Mouse (Mus musculus) neural tube, embryonic 12.5 days (tissue): Measurements from ENCODE around the gene Samd4. TPM values are rescaled to one million over a fixed set of nuclear protein-coding genes. Genes with fewer than 3 reads are reported as not detected.

Source experiments
- ATAC-seq: fragments of 200-750 bp; cut with Nextera tagmentation; 2 replicates; pipeline ENCODE4 v1.8.0; 2017; ENCODE audit warnings: low read depth, mild to moderate bottlenecking, moderate TSS enrichment, moderate library complexity; ENCODE audit not compliant: low FRiP score
- H3K27ac ChIP-seq: fragments of 300-500 bp; sonication (generic); 2 replicates; pipeline ENCODE4 v1.5.1; 2016
- H3K27me3 ChIP-seq: fragments of 300-500 bp; sonication (generic); replicated peaks from 2 replicates; pipeline ENCODE4 v1.6.1; 2016; ENCODE audit warnings: mild to moderate bottlenecking
- H3K36me3 ChIP-seq: fragments of 300-500 bp; sonication (generic); 2 replicates; pipeline ENCODE4 v1.6.1; 2016; ENCODE audit warnings: mild to moderate bottlenecking
- H3K4me1 ChIP-seq: fragments of 300-500 bp; sonication (generic); 2 replicates; pipeline ENCODE4 v1.6.1; 2016
- H3K4me2 ChIP-seq: fragments of 300-500 bp; sonication (generic); replicated peaks from 2 replicates; pipeline ENCODE4 v1.6.1; 2016; ENCODE audit warnings: mild to moderate bottlenecking
- H3K4me3 ChIP-seq: fragments of 300-500 bp; sonication (generic); 2 replicates; pipeline ENCODE4 v1.5.1; 2016
- H3K9ac ChIP-seq: fragments of 300-500 bp; sonication (generic); 2 replicates; pipeline ENCODE4 v1.6.1; 2016; ENCODE audit warnings: mild to moderate bottlenecking
- H3K9me3 ChIP-seq: fragments of 300-500 bp; sonication (generic); 2 replicates; pipeline ENCODE4 v1.6.1; 2016; ENCODE audit warnings: mild to moderate bottlenecking
- WGBS: fragments of 180-500 bp; shearing (Covaris S2); methylation state at CpG from one replicate; pipeline ENCODE4 v1.1.7; 2016; 5-methylcytosine and 5-hydroxymethylcytosine counted together
- polyA plus RNA-seq: library from polyadenylated mRNA; unstranded; fragments of >200 nt; fragmentation: Nextera tagmentation; extraction: Ambion mirVana; gene quantifications from 2 replicates; pipeline ENCODE4 v1.2.1, GENCODE M21; 2016

Samd4 gene
- polyA plus RNA-seq, 1 experiment from 2014 or later, result 3.9 TPM

DNA sequence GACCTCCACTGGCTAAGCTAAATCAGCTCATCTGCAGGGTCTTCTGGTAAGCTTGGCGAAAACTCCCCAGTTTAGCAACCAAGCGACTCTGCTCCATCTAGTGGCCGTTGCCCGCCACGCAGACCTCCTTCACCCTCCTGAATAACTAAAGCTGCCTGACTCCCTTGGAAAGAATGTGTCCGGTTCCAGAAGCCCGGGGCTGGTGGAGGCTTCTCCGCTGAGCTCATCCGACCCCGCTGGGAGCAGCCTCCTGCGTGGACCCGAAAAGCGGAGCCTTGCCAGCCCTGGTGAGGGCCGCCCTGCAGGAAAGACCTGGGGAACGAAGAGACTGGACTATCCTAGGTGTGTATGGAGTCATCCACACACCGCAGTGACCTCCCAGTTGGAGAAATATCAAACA lies 204.1 kb downstream of the Samd4 start:
- Histone ChIP-seq H3K4me3 (peak overlapping the region; percentile 19; the same call in 1 of the 2 replicates), H3K4me1 (peaks cover 8% of the 10 kb centered on the region; the same call in 1 of the 2 replicates), H3K9me3 (no peaks in the 10 kb centered on the region), H3K36me3 (no peaks in the 10 kb centered on the region), H3K4me2 (peak overlapping the region; percentile 59), H3K27ac (no peak overlapping the region), H3K9ac (peak overlapping the region; percentile 39; the same call in 1 of the 2 replicates), H3K27me3 (no peaks in the 10 kb centered on the region)
- WGBS, result 3% methylated on average over 16 of the region's 16 CpGs
- peak; percentile 91 for ATAC-seq

- WGBS, result 31% methylated on average over 5 of the region's 5 CpGs
- Histone ChIP-seq H3K4me1 (peaks cover 8% of the 10 kb centered on the region; the same call in 1 of the 2 replicates), H3K9ac (no peak overlapping the region), H3K4me2 (peak overlapping the region; percentile 59), H3K9me3 (no peaks in the 10 kb centered on the region), H3K27me3 (no peaks in the 10 kb centered on the region), H3K27ac (no peak overlapping the region), H3K36me3 (no peaks in the 10 kb centered on the region), H3K4me3 (0 out of 2 replicates have a peak overlapping the region, but pooled peaks have one; percentile 19)
- peak; percentile 64 for ATAC-seq
These were observed 204.5 kb downstream of the Samd4 start for GRCm38 (mm10) chr14:47087182-47087581.

GRCm38 (mm10) chr14:47087669-47088250 lies 205.1 kb downstream of the Samd4 start:
- Histone ChIP-seq H3K4me1 (peaks cover 8% of the 10 kb centered on the region; the same call in 1 of the 2 replicates), H3K27me3 (no peaks in the 10 kb centered on the region), H3K27ac (no peak overlapping the region), H3K9ac (no peak overlapping the region), H3K4me2 (no peak overlapping the region), H3K9me3 (no peaks in the 10 kb centered on the region), H3K36me3 (no peaks in the 10 kb centered on the region), H3K4me3 (no peak overlapping the region)
- no peak for ATAC-seq
- WGBS, result 88% methylated on average over 12 of the region's 12 CpGs

- Histone ChIP-seq H3K4me1 (peaks cover 8% of the 10 kb centered on the region; the same call in 1 of the 2 replicates), H3K4me2 (no peak overlapping the region), H3K36me3 (no peaks in the 10 kb centered on the region), H3K27me3 (no peaks in the 10 kb centered on the region), H3K4me3 (no peak overlapping the region), H3K27ac (no peak overlapping the region), H3K9ac (no peak overlapping the region), H3K9me3 (no peaks in the 10 kb centered on the region)
- WGBS, result 61% methylated on average over 1 of the region's 1 CpGs
- ATAC-seq, result no peak
These were observed 205.7 kb downstream of the Samd4 start for GRCm38 (mm10) chr14:47088339-47088738.

GRCm38 (mm10) chr14:47089153-47089552 lies 206.5 kb downstream of the Samd4 start:
- no peaks in the 10 kb centered on the region for H3K36me3 ChIP-seq
- 70% methylated on average over 6 of the region's 6 CpGs for WGBS
- H3K4me3 ChIP-seq, result no peak overlapping the region
- H3K27ac ChIP-seq, result no peak overlapping the region
- H3K27me3 ChIP-seq, result no peaks in the 10 kb centered on the region
- H3K4me1 ChIP-seq, result peaks cover 8% of the 10 kb centered on the region; the same call in 1 of the 2 replicates
- no peak overlapping the region for H3K9ac ChIP-seq
- no peak overlapping the region for H3K4me2 ChIP-seq
- no peak for ATAC-seq
- H3K9me3 ChIP-seq, result no peaks in the 10 kb centered on the region

DNA sequence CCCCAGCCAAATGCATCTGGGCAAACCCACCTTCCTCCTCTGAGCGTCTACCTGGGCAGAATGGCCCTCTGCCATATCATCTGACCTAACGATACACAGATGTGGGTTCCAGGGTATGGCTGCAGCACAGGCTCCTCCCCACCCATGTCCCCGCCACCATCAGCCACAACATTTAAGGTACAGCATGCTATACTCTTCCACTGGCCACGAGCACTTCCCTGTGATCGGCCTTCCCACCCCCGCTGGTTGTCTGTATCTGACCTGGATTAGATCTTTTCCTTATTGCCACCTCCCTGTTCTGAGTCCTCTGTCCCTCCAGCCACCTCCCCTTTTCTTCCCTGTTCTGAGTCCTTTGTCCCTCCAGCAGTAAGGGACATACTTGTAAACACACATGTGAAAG lies 209.3 kb downstream of the Samd4 start:
- Histone ChIP-seq H3K4me1 (0 out of 2 replicates have a peak, but pooled peaks cover 2% of the 10 kb centered on the region), H3K27ac (no peak overlapping the region), H3K9me3 (no peaks in the 10 kb centered on the region), H3K27me3 (no peaks in the 10 kb centered on the region), H3K9ac (no peak overlapping the region), H3K4me3 (no peak overlapping the region), H3K4me2 (no peak overlapping the region), H3K36me3 (no peaks in the 10 kb centered on the region)
- no peak for ATAC-seq
- 91% methylated on average over 6 of the region's 6 CpGs for WGBS

DNA sequence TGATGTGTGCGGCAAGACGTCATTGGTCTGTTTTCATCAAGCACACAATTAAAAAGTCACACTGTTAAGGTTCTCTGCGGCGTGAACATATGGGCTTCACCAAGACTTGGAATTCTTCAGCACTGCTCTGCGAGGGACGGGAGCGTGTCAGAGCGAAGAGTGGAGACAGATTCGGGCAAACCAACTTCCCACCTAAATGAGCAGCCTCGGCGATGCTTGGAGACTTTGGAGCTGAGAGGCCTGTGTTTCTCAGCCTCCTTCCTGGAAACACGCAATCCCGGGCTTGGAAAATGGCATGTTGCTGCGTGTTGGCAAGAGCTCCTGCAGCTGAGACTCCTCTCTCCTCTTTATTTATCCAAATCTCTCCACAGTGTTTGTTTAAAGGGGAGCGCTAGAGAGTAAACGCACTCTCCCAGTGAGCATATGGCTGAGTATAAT lies 210.7 kb downstream of the Samd4 start:
- H3K27ac ChIP-seq, result no peak overlapping the region
- no peaks in the 10 kb centered on the region for H3K27me3 ChIP-seq
- no peak overlapping the region for H3K4me2 ChIP-seq
- H3K4me3 ChIP-seq, result no peak overlapping the region
- H3K36me3 ChIP-seq, result no peaks in the 10 kb centered on the region
- H3K9ac ChIP-seq, result no peak overlapping the region
- H3K4me1 ChIP-seq, result no peaks in the 10 kb centered on the region
- WGBS, result 77% methylated on average over 16 of the region's 16 CpGs
- no peak for ATAC-seq
- no peaks in the 10 kb centered on the region for H3K9me3 ChIP-seq

DNA sequence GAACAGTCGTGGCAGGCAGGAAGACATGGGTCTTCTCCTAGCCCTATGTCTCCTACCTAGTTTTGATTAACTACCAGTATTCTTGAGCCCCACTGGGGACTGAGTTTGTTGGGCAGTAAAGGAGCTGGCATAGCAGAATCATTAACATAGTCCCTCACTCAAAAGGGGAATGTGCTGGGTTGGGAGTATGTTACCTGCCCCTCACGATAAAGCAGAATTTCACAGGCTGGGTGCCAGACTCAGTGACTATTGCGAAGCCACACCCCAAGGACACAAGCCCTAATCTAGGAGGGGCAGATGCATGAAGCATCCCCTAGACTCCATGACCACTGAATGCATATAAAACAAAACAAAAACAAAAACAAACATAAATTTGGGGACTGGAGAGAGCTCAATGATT lies 212.4 kb downstream of the Samd4 start:
- no peak for ATAC-seq
- Histone ChIP-seq H3K27ac (no peak overlapping the region), H3K27me3 (no peaks in the 10 kb centered on the region), H3K36me3 (no peaks in the 10 kb centered on the region), H3K4me1 (no peaks in the 10 kb centered on the region), H3K4me3 (no peak overlapping the region), H3K9me3 (no peaks in the 10 kb centered on the region), H3K4me2 (no peak overlapping the region), H3K9ac (no peak overlapping the region)
- WGBS, result 94% methylated on average over 3 of the region's 3 CpGs

GRCm38 (mm10) chr14:47096357-47096756 lies 213.7 kb downstream of the Samd4 start:
- Histone ChIP-seq H3K36me3 (no peaks in the 10 kb centered on the region), H3K9ac (no peak overlapping the region), H3K4me3 (no peak overlapping the region), H3K27ac (no peak overlapping the region), H3K27me3 (no peaks in the 10 kb centered on the region), H3K4me1 (no peaks in the 10 kb centered on the region), H3K9me3 (no peaks in the 10 kb centered on the region), H3K4me2 (no peak overlapping the region)
- no peak for ATAC-seq
- WGBS, result 91% methylated on average over 5 of the region's 5 CpGs

- H3K4me3 ChIP-seq, result no peak overlapping the region
- H3K9me3 ChIP-seq, result no peaks in the 10 kb centered on the region
- no peak for ATAC-seq
- 37% methylated on average over 19 of the region's 19 CpGs for WGBS
- no peaks in the 10 kb centered on the region for H3K4me1 ChIP-seq
- H3K36me3 ChIP-seq, result no peaks in the 10 kb centered on the region
- no peak overlapping the region for H3K9ac ChIP-seq
- no peak overlapping the region for H3K27ac ChIP-seq
- no peak overlapping the region for H3K4me2 ChIP-seq
- no peaks in the 10 kb centered on the region for H3K27me3 ChIP-seq
These were observed 221.9 kb downstream of the Samd4 start for GRCm38 (mm10) chr14:47104246-47105173.

- no peaks in the 10 kb centered on the region for H3K27me3 ChIP-seq
- H3K4me3 ChIP-seq, result no peak overlapping the region
- no peaks in the 10 kb centered on the region for H3K9me3 ChIP-seq
- ATAC-seq, result no peak
- 86% methylated on average over 3 of the region's 3 CpGs for WGBS
- H3K27ac ChIP-seq, result no peak overlapping the region
- no peak overlapping the region for H3K4me2 ChIP-seq
- no peaks in the 10 kb centered on the region for H3K36me3 ChIP-seq
- no peak overlapping the region for H3K9ac ChIP-seq
- no peaks in the 10 kb centered on the region for H3K4me1 ChIP-seq
These were observed 222.5 kb downstream of the Samd4 start for GRCm38 (mm10) chr14:47105174-47105557.

- no peaks in the 10 kb centered on the region for H3K27me3 ChIP-seq
- H3K36me3 ChIP-seq, result no peaks in the 10 kb centered on the region
- no peaks in the 10 kb centered on the region for H3K9me3 ChIP-seq
- H3K4me2 ChIP-seq, result no peak overlapping the region
- no peak for ATAC-seq
- no peak overlapping the region for H3K4me3 ChIP-seq
- H3K9ac ChIP-seq, result no peak overlapping the region
- 95% methylated on average over 3 of the region's 3 CpGs for WGBS
- no peaks in the 10 kb centered on the region for H3K4me1 ChIP-seq
- no peak overlapping the region for H3K27ac ChIP-seq
These were observed 223.1 kb downstream of the Samd4 start for GRCm38 (mm10) chr14:47105755-47106154.
